Mouse (Mus musculus) naive thymus-derived CD4-positive, alpha-beta T cell, adult 2 months (primary cell): Measurements from ENCODE around the gene Abca5.
A peak's percentile ranks its signal among the peaks of the same experiment; 100 is the strongest.

Experiments
- DNase-seq: peaks from one replicate; pipeline ENCODE4 v3.0.0-alpha.2; 2011; ENCODE audit warnings: low read depth

Gene Abca5

DNA sequence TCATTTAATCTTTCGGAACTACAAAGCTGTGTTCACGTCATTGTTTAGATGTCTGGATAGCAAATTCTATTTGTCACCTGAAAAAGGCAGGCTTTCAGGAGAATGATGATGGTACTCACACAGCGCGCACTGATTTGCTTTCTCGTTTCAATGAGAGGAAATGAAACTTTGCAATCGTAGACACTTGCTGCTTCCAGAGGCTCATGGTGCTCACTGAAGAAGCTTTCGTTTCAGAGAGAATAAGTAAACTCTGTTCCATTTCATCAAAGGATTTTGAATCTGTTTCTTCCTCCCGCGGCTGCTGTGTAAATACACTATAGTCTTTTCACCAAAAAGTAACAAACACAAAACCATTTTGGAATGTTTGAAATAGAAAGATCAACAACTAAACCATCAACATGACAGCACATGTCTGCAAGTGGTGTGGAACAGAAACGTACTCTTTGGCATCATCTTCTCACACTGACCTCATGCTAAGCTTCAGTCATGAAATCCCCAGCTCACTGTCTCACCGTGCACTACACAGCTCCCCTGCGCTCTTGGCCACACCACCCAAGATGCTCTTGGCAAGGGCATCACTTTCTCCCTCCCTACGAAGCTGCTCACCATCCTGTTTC lies 39.5 kb downstream of the Abca5 start:
- DNase-seq: no peak

DNA sequence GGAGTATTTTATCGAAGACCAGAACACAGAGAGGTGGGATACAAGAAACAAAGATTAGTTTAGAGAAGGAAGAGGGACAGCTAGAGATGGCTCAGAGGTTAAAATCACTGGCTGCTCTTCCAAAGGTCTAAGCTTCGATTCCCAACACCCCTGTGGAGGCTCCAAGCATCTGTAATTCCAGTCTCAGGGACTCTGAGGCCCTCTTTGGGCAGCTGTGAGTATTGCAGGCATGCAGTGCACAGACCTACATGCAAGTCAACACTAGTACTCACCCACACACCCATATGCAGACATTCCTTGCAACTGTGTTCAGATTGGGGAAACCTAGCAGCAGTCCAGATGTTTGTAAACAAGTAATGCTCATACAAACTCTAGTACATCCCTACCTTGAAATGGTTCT lies 46.9 kb downstream of the Abca5 start:
- no peak for DNase-seq

DNA sequence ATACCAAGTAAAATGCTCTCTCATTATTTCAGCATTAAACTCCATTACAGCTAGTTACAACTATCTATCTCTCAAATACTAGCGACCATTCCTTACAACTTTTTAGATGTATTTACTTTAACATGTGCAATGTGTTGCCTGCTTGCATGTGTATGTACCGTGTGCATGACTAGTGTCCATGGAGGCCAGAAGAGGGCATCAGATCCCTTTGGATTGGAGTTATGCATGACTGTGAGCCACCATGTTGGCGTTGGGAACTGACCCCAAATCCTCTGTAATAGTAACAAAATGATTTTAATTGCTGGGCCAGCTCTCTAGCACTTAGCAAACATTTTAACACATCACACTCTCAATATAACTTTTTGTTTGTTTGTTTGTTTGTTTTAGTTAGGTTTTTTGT lies 49.1 kb downstream of the Abca5 start:
- DNase-seq: no peak

DNA sequence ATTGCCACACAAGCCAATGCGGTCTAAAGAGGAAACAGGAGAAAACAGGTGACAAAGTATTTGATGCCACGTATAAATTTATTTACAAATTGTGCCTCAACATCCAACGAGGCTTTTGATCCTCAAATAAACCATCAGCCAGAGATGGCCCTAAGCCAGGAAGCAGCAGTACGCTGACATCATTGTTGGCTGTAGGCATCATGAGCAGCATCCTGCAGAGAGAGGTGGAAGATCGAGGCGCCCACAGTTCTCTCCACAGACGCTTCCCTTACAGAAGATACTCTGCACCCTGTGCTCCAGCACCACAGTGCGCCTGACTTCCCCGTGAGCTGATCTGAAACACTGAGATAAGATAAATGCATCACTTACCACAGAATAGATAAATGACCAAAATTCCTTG lies 49.8 kb downstream of the Abca5 start:
- DNase-seq: no peak

DNA sequence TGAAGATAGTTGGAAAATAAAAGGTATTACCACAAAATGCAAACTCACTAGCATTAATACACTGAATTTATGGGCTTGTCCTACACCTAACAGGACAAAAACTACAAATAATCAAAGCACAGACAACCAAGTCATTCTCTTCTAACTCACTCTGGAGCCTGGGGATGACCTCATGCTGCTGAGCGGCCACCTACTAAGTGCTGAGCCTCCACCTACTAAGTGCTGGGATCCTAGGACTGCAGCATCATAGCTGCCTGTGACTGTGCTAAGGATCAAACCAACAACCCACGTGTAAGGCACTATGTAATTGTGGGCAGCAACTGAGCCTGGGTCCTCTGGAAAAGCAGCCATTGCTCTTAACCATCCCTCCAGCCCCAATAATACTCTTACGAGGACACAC lies 51.2 kb downstream of the Abca5 start:
- DNase-seq: no peak

DNA sequence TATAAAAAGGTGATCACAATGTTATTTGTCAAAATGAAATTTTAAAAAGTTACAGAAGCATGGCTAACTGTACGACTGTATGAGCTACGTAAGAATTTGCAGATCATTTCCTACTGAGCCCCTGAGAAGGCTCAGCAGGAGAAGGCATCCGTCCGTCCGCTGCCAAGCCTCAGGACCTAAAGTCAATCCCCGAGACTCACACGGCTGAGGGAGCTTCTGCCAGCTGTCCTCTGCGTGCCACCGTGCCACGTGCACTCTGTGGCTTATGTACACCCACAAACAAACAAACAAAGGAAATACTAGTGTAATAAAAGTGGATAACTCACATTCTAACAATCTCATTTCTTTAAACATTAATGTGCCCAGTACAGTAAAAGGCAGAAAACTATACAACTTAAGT lies 52.7 kb downstream of the Abca5 start:
- no peak for DNase-seq

DNA sequence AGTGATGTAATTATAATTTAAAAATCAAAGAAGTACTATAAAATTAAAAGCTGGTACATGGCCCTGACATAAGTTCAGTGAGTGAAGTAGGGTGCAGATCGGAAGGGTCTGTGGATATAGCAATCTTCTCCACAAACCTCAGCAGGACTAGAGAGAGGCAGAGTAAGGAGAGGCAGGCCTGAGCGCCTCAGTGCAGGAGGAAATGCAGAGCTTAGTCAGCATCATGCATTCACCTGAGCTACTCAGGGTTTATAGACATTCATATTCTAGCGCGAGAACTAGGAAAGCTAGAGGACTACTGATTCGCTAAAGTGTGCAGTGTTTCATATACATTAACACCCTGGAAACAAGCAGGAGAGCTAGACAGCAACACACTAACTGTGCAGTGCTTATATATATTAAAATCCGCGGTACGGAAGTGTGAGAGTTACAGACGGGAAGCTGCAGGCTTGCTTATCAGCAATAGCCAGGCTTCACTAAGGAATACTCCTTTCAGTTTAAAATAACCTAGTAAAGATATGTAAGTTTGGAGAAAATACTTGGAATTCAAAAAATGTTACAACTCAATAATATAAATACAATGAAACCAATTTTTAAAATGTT lies 53.2 kb downstream of the Abca5 start:
- DNase-seq: no peak

DNA sequence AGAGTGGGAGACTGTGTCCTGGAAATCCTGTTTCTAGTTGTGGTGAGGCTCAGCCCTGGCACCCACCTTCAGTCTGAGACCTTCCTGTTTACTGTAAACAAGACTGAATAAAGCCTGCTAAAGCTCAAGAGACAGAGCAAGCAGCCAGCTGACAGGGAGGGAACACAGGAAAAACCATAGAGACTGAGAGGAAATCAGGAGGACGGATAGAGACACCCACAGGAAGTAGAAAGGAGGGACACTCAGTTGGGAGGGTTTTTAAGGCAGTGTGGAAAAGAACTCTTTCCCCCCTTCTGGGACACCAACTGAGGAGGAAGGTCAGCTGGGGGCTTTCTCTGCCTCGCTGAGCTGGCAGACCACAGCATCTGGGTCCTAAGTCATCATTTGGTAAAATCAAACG lies 62.7 kb downstream of the Abca5 start:
- no peak for DNase-seq

DNA sequence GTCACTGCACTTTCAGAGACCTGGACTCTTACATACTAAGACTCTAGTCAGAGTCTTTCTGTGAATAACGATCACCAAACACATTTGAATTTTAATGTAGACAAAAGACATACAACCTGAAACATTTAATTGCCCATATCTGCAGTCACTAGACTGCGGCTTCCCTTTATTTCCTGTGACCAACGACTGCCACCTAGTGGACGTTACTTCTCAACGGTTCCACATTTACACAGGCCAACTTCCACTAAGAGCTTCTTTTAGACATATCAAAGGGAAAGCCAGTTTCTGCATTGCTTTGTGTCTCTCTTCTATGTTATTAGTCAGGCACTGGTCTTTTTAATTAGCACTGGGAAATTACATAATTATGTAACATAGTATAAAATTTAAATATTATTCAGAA lies 65.8 kb downstream of the Abca5 start:
- DNase-seq: peak; percentile 81

DNA sequence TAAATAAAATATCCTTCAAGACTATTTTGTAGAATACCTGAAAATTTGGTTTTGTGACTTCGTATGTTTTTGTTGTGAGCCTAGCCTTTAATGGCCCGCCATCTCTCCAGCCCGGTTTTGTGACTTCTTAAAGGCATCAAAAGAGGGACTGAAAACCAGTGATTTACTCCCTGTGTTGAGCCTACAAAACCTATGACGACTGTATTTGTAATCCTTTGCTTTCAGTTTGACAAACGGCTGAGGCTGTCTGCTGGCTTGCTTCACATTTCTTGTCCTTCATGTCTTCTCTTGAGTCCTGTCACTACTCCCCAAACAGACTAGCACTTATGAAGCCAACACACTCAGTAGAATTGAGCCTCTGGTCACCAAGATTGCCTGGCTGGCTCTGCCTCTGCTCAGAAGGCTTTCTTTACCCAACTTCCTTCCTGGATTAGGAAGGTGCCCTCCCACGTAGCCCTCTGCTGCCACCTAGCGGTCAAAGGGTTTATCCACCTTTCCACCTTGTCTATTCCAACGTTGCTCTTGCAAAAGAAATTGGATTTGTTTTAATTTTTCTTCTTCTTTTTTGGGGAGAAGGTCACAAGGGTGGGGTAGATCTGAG lies 69.2 kb downstream of the Abca5 start:
- peak; percentile 91 for DNase-seq

DNA sequence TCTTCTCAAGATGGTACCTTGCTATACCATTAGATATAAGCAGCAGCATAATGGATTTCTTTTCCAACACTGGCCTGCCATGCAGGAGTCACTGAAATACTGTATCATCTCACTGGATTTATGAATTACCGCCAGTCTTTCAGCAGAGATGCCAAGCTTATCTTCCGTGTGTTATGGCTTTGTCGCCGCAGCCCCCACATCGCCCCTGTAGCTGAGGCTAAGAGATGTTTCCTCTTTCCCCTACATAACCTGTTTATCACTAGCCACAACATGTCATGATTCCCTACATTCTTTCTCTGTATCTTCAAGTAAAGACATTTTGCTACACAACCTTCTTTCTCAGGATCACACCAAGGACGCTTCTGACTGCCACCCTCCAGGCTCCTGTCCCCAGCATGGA lies 70.3 kb downstream of the Abca5 start:
- DNase-seq: no peak

DNA sequence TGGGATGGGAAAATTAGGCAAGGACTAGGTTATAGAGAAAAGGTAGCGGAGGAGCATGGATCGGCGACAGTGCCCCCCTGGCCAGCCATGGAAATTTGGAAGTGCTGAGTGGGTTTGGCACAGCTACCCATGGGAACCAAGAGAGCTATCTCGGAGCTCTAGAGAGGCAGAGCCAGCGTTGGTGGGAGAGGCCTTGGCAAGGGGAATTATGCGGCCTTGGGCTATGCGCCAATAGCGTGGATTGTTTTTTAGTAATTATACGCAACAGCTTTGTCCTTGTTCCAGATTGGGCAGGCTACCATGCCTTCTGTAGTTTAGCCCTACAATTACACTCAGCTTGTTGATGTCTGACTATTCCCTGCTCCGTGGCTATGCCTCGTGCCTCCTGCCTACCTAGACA lies 70.8 kb downstream of the Abca5 start:
- no peak for DNase-seq

DNA sequence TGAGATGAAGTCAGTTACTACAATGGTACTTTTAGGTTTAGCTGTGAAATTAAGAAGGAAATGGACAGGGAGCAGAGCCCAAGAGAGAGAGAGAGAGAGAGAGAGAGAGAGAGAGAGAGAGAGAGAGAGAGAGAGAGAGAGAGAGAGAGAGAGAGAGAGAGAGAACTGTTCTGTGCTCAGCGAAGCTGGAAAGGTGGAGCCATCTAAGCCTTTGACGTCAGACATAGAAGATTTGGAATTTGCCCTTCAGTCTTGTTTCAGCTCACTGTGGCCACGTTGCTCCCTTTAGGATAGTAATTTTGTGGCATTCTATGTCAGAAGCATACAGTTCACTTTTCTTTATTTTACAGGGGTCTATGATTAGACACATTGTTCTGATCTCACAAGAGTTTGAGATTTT lies 75.6 kb downstream of the Abca5 start:
- no peak for DNase-seq

DNA sequence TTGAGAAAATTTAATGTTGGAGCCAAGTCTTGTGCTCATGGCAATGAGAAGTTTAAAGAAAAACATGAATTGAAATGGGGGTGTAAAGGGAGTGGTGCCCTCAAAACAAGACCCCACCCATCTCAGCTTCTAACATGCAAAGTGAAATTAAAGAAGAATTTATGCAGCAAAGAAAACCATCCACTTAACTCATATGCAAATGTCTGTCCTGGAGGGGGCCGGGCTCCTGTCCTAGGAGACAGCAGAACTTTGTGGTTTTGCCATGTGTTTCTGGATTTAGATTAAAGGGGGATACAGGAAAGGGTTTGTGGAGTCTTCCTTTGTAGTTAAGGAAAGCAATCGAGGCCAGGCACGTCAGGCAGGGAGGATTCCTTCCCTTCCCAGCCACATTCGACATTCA lies 79.6 kb downstream of the Abca5 start:
- DNase-seq: no peak

DNA sequence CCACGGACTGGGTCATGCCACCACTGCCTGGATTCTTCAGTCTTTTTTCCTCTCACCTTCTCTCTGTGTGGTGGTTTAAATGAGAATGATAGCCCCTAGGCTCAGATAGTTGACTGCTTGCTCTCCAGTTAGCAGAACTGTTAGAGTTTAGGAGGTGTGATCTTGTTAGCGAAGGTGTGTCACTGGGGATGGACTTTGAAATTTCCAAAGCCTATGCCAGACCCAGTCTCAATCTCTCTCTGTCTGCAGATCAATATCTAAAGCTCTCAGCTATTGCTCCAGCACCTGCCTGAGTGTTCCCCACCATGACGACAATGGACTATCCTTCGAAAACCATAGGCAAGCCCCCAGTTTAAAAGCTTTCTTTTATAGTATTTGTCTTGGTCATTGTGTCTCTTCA lies 80.5 kb downstream of the Abca5 start:
- no peak for DNase-seq

DNA sequence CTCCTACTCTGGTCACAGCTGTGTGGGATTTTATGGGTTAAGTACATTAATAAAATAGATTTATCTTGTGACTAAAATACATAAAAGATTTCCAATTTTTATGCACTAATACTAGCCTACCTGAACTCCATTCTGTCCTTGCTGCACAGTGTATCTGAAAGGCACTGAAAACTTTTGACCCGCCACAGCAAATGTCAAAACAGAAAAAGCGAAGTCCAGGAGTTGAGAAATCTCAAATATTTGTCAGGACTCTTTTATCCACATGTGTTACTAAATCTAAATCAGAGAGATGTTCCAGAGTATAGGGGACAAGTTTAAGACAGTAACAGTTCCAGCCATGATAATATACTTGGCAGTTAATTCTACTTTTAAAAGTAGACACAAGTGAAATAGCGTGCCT lies 85.3 kb downstream of the Abca5 start:
- no peak for DNase-seq

DNA sequence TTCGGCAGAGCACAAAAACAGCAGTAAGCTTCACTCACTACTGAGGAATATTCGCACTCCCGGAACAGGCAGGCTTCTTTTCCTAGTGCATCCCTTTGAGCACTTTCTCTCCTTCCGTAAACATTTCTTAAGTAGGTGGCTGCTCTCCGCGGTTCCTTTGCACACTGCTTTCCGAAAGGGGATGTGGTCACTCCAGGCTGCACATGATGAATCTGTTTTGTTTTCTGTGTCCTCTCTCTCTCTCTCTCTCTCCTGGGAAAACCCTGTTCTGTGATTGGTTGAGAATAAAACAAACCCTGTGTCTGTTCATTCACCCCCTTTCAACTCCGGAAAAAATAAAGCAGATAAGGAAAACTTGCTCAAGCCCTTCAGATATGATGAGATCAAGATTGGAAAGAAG lies 86.0 kb downstream of the Abca5 start, which contains the start of gene Abca6:
TSS of gene Abca6 (minus strand) at position 243 of the 400 bp plus-strand sequence.
- DNase-seq: no peak

DNA sequence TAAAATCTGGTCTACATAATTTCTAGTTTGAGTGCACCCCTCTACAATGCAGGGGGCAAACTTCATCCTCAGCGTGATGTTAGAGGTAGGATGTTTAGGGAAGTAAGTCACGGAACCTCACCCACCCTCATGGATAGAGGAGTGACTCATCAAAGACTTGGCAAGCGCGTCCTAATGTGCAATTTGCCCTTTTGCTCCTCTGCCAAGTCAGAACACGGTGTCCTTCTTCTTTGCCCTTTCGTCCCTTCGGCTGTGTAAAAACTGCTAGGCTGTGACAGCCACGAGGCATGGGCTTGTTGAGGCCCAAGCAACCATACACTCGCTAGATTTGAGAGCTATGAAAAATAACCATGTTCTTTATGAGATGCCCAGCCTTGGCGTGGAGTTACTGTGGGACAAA lies 92.8 kb downstream of the Abca5 start:
- no peak for DNase-seq

DNA sequence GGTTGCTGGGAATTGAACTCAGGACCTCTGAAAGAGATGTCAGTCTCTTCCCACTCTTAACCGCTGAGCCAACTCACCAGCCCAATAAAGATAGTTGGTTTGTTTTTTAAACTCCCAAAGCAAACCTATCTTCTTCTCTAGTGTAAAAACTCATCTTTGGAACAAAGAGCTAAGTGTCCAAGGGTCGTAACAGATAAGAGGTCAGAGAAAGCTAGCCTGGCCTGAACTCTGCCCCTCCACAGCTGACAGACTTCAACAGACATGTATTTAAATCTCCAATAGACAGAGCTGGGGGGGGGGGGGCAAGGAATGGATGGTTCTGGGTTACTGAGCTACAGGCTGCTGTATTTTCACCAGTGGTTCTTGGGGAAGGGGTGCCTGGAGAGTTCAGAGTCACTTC lies 100.0 kb downstream of the Abca5 start:
- DNase-seq: no peak

DNA sequence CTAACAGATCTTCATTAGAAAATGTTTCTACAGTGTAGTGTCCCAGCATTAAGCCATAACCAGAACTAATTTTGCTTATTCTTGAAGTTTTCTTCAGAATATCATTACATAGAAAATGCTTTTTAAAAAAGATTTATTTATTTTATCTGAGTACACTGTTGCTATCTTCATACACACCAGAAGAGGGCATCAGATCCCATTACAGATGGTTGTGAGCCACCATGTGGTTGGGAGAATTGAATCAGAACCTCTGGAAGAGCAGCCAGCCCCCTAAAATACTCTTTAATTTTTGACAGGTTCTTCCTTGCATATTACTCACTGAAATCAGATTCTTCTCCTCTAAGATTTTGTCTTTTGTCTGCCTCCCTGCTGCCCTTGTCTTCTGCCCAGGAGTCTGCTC lies 104.5 kb downstream of the Abca5 start:
- no peak for DNase-seq
